Comparison of ENCODE assay signal across 21 mouse cellular contexts in genomic region chr16:42635766-42636165, GRCm38 (mm10).
"Had no signal": no experiment of that assay in that cellular context is flagged by ENCODE, and none has a peak within 500 bp of the region (broad histone marks: within the 10 kb centered on the region; RNA-seq: fewer than 3 reads in every experiment).

No protein-coding gene starts in this region.

- H3K4me2 ChIP-seq: liver, embryonic 11.5 days; liver, embryonic 13.5 days; liver, embryonic 15.5 days; midbrain, embryonic 11.5 days; midbrain, embryonic 13.5 days; midbrain, embryonic 15.5 days; neural tube, embryonic 13.5 days; neural tube, embryonic 15.5 days had no signal

- H3K27me3 ChIP-seq: liver, embryonic 13.5 days; liver, embryonic 15.5 days; megakaryocyte, embryonic 14.5 days; midbrain, embryonic 13.5 days; midbrain, embryonic 15.5 days; neural tube, embryonic 13.5 days; neural tube, embryonic 15.5 days had no signal

- H3K9ac ChIP-seq: liver, embryonic 13.5 days; liver, embryonic 15.5 days; liver, postnatal 0 days; midbrain, embryonic 13.5 days; midbrain, embryonic 15.5 days; neural tube, embryonic 13.5 days; neural tube, embryonic 15.5 days had no signal

- H3K27ac ChIP-seq: liver, embryonic 13.5 days; liver, embryonic 15.5 days; macrophage; midbrain, embryonic 13.5 days; midbrain, embryonic 15.5 days; neural tube, embryonic 13.5 days; neural tube, embryonic 15.5 days had no signal

- H3K36me3 ChIP-seq: liver, embryonic 13.5 days; liver, embryonic 15.5 days; midbrain, embryonic 13.5 days; midbrain, embryonic 15.5 days; neural tube, embryonic 13.5 days; neural tube, embryonic 15.5 days had no signal

- H3K9me3 ChIP-seq: liver, embryonic 13.5 days; liver, embryonic 15.5 days; megakaryocyte, embryonic 14.5 days; midbrain, embryonic 13.5 days; midbrain, embryonic 15.5 days; neural tube, embryonic 13.5 days; neural tube, embryonic 15.5 days had no signal

- ATAC-seq: liver, postnatal 0 days; midbrain, embryonic 13.5 days; midbrain, embryonic 15.5 days had no signal

- DNase-seq: liver; liver, embryonic 13.5 days; liver, postnatal 0 days; retina, postnatal 1 day; right cerebral cortex, adult 18-20 months; right cerebral cortex, postnatal 25 days; right cerebral cortex, postnatal 4 days; spleen, adult 18-20 months; thymus, adult 18-20 months; thymus, postnatal 14 days; thymus, postnatal 36 days had no signal

- H3K4me1 ChIP-seq: liver, embryonic 13.5 days; liver, embryonic 15.5 days; midbrain, embryonic 13.5 days; midbrain, embryonic 15.5 days; neural tube, embryonic 13.5 days; neural tube, embryonic 15.5 days had no signal

- H3K4me3 ChIP-seq: liver, embryonic 13.5 days; liver, embryonic 15.5 days; megakaryocyte, embryonic 14.5 days; midbrain, embryonic 13.5 days; midbrain, embryonic 15.5 days; myocyte; neural tube, embryonic 13.5 days; neural tube, embryonic 15.5 days had no signal
